Mouse (Mus musculus) hindbrain, embryonic 11.5 days (tissue): ENCODE data around the gene Odf4. TPM values are rescaled to one million over a fixed set of nuclear protein-coding genes. Genes with fewer than 3 reads are reported as not detected.

Experiments used
- ATAC-seq: fragments of 200-750 bp; cut with Nextera tagmentation; 2 replicates; pipeline ENCODE4 v1.8.0; 2017; ENCODE audit warnings: mild to moderate bottlenecking, moderate TSS enrichment, moderate library complexity; ENCODE audit not compliant: low FRiP score
- DNase-seq: peaks from one replicate; pipeline ENCODE4 v3.0.0-alpha.2; 2015; ENCODE audit warnings: low spot score
- H3K27ac ChIP-seq: fragments of 300-500 bp; sonication (generic); 2 replicates; pipeline ENCODE4 v1.5.1; 2014; ENCODE audit warnings: mild to moderate bottlenecking, low read depth, low read length
- H3K27me3 ChIP-seq: fragments of 300-500 bp; sonication (generic); 2 replicates; pipeline ENCODE4 v1.6.1; 2014; ENCODE audit warnings: mild to moderate bottlenecking, low read length, moderate library complexity, mixed read lengths; ENCODE audit not compliant: control insufficient read depth, insufficient read depth
- H3K36me3 ChIP-seq: fragments of 300-500 bp; sonication (generic); 2 replicates; pipeline ENCODE4 v1.6.1; 2014; ENCODE audit warnings: mild to moderate bottlenecking, low read length, moderate library complexity, mixed read lengths; ENCODE audit not compliant: control insufficient read depth, insufficient read depth
- H3K4me1 ChIP-seq: fragments of 300-500 bp; sonication (generic); replicated peaks from 2 replicates; pipeline ENCODE4 v1.6.1; 2014; ENCODE audit warnings: low read length, mixed read lengths; ENCODE audit not compliant: control insufficient read depth, insufficient read depth
- H3K4me2 ChIP-seq: fragments of 300-500 bp; sonication (generic); replicated peaks from 2 replicates; pipeline ENCODE4 v1.6.1; 2014; ENCODE audit warnings: mild to moderate bottlenecking, low read depth, low read length
- H3K4me3 ChIP-seq: fragments of 300-500 bp; sonication (generic); 2 replicates; pipeline ENCODE4 v1.5.1; 2014; ENCODE audit warnings: low read depth, low read length
- H3K9ac ChIP-seq: fragments of 300-500 bp; sonication (generic); 2 replicates; pipeline ENCODE4 v1.6.1; 2014; ENCODE audit warnings: low read depth, low read length
- H3K9me3 ChIP-seq: fragments of 300-500 bp; sonication (generic); 2 replicates; pipeline ENCODE4 v1.6.1; 2016; ENCODE audit warnings: low read length; ENCODE audit not compliant: control insufficient read depth
- WGBS: fragments of 180-500 bp; shearing (Covaris S2); extraction: QIAGEN DNeasy Blood & Tissue Kit; methylation state at CpG from one replicate; pipeline ENCODE4 v1.1.7; 2014; 5-methylcytosine and 5-hydroxymethylcytosine counted together
- polyA plus RNA-seq: library from polyadenylated mRNA; unstranded; fragments of >200 nt; fragmentation: Nextera tagmentation; extraction: Ambion mirVana; gene quantifications from 2 replicates; pipeline ENCODE4 v1.2.1, GENCODE M21; 2014

Gene Odf4
- polyA plus RNA-seq, 1 experiment from 2014 or later: 0.15 TPM

- peaks cover 8% of the 10 kb centered on the region; the same call in 1 of the 2 replicates for H3K36me3 ChIP-seq
- H3K9me3 ChIP-seq: no peaks in the 10 kb centered on the region
- WGBS: 85% methylated on average over 5 of the region's 5 CpGs
- peak overlapping the region; percentile 99 for H3K9ac ChIP-seq
- H3K4me3 ChIP-seq: peak overlapping the region; percentile 88
- no peaks in the 10 kb centered on the region; the same call in 1 of the 2 replicates for H3K4me1 ChIP-seq
- peak overlapping the region; percentile 62 for H3K4me2 ChIP-seq
- no peak overlapping the region for H3K27ac ChIP-seq
- DNase-seq (no peak), ATAC-seq (no peak)
- no peaks in the 10 kb centered on the region for H3K27me3 ChIP-seq
Measured at GRCm38 (mm10) chr11:68902823-68903222, 24.1 kb downstream of the Odf4 start.

GRCm38 (mm10) chr11:68902367-68902766 is 24.5 kb downstream of the Odf4 start:
- H3K27ac ChIP-seq: no peak overlapping the region
- H3K9me3 ChIP-seq: no peaks in the 10 kb centered on the region
- WGBS: 7% methylated on average over 11 of the region's 11 CpGs
- no peaks in the 10 kb centered on the region for H3K27me3 ChIP-seq
- H3K4me3 ChIP-seq: peak overlapping the region; percentile 88
- H3K9ac ChIP-seq: peak overlapping the region; percentile 99
- no peak for DNase-seq
- peaks cover 8% of the 10 kb centered on the region; the same call in 1 of the 2 replicates for H3K36me3 ChIP-seq
- H3K4me1 ChIP-seq: no peaks in the 10 kb centered on the region; the same call in 1 of the 2 replicates
- H3K4me2 ChIP-seq: peak overlapping the region; percentile 62
- no peak for ATAC-seq

GRCm38 (mm10) chr11:68902047-68902364 is 24.9 kb downstream of the Odf4 start:
- no peaks in the 10 kb centered on the region for H3K9me3 ChIP-seq
- 3% methylated on average over 10 of the region's 10 CpGs for WGBS
- ATAC-seq: no peak

GRCm38 (mm10) chr11:68901351-68902046 is 25.4 kb downstream of the Odf4 start, which contains the start of gene Rpl26:
TSS of gene Rpl26 (plus strand) at chr11:68901583.
- DNase-seq: peak; percentile 100
- ATAC-seq: peak; percentile 94
- WGBS: under 1% methylated on average over 52 of the region's 52 CpGs
- no peaks in the 10 kb centered on the region; the same call in 1 of the 2 replicates for H3K4me1 ChIP-seq
- H3K27me3 ChIP-seq: no peaks in the 10 kb centered on the region
- H3K9me3 ChIP-seq: no peaks in the 10 kb centered on the region
- H3K4me3 ChIP-seq: peak within 1 kb of the TSS; percentile 88
- peak within 1 kb of the TSS; percentile 88 for H3K27ac ChIP-seq
- H3K9ac ChIP-seq: peak within 1 kb of the TSS; percentile 99
- peaks cover 8% of the 10 kb centered on the region; the same call in 1 of the 2 replicates for H3K36me3 ChIP-seq
- peak within 1 kb of the TSS; percentile 62 for H3K4me2 ChIP-seq

More at GRCm38 (mm10) chr11:68902047-68902364, 24.9 kb downstream of the Odf4 start:
- Histone ChIP-seq H3K4me3 (peak overlapping the region; percentile 88), H3K27me3 (no peaks in the 10 kb centered on the region), H3K9ac (peak overlapping the region; percentile 99), H3K4me2 (peak overlapping the region; percentile 62), H3K4me1 (no peaks in the 10 kb centered on the region; the same call in 1 of the 2 replicates), H3K36me3 (peaks cover 8% of the 10 kb centered on the region; the same call in 1 of the 2 replicates), H3K27ac (0 out of 2 replicates have a peak overlapping the region, but pooled peaks have one; percentile 88)
- DNase-seq: no peak

GRCm38 (mm10) chr11:68900519-68901350 is 26.1 kb downstream of the Odf4 start:
- no peak for DNase-seq
- WGBS: 26% methylated on average over 31 of the region's 31 CpGs
- Histone ChIP-seq H3K4me1 (no peaks in the 10 kb centered on the region; the same call in 1 of the 2 replicates), H3K27ac (no peak overlapping the region), H3K36me3 (peaks cover 8% of the 10 kb centered on the region; the same call in 1 of the 2 replicates), H3K4me2 (peak overlapping the region; percentile 57), H3K9me3 (no peaks in the 10 kb centered on the region), H3K27me3 (no peaks in the 10 kb centered on the region), H3K9ac (peak overlapping the region; percentile 47; the same call in 1 of the 2 replicates), H3K4me3 (peak overlapping the region; percentile 88)
- ATAC-seq: peak; percentile 53

- Histone ChIP-seq H3K27ac (no peak overlapping the region), H3K36me3 (peaks cover 5% of the 10 kb centered on the region; the same call in 1 of the 2 replicates), H3K9ac (no peak overlapping the region), H3K4me3 (no peak overlapping the region), H3K4me2 (no peak overlapping the region), H3K27me3 (no peaks in the 10 kb centered on the region), H3K4me1 (no peaks in the 10 kb centered on the region; the same call in 1 of the 2 replicates), H3K9me3 (no peaks in the 10 kb centered on the region)
- 89% methylated on average over 8 of the region's 8 CpGs for WGBS
- DNase-seq: no peak
- no peak for ATAC-seq
Measured at GRCm38 (mm10) chr11:68899815-68900214, 27.1 kb downstream of the Odf4 start.

- no peaks in the 10 kb centered on the region for H3K9me3 ChIP-seq
- DNase-seq: no peak
- H3K27ac ChIP-seq: no peak overlapping the region
- H3K4me3 ChIP-seq: no peak overlapping the region
- no peak for ATAC-seq
- WGBS: 95% methylated on average over 6 of the region's 6 CpGs
- H3K4me1 ChIP-seq: no peaks in the 10 kb centered on the region; the same call in 1 of the 2 replicates
- no peak overlapping the region for H3K4me2 ChIP-seq
- no peak overlapping the region for H3K9ac ChIP-seq
- H3K36me3 ChIP-seq: 0 out of 2 replicates have a peak, but pooled peaks cover 2% of the 10 kb centered on the region
- no peaks in the 10 kb centered on the region for H3K27me3 ChIP-seq
Measured at GRCm38 (mm10) chr11:68898790-68899189, 28.1 kb downstream of the Odf4 start.

- 76% methylated on average over 6 of the region's 6 CpGs for WGBS
- Histone ChIP-seq H3K27me3 (no peaks in the 10 kb centered on the region), H3K9me3 (no peaks in the 10 kb centered on the region), H3K36me3 (no peaks in the 10 kb centered on the region), H3K9ac (no peak overlapping the region), H3K4me1 (no peaks in the 10 kb centered on the region; the same call in 1 of the 2 replicates), H3K27ac (no peak overlapping the region), H3K4me3 (no peak overlapping the region), H3K4me2 (no peak overlapping the region)
- DNase-seq: no peak
- no peak for ATAC-seq
Measured at GRCm38 (mm10) chr11:68897838-68898237, 29.0 kb downstream of the Odf4 start.
